Mouse (Mus musculus): Measurements from ENCODE around the gene Alkbh3.

- TF ChIP-seq CTCF (IDR thresholded peaks at IDR 0.05; ENCODE audit: control insufficient read depth, insufficient read depth, insufficient replicate concordance, low read depth, low read length) (no peak), POLR2A (IDR thresholded peaks at IDR 0.05; ENCODE audit: control insufficient read depth, low read depth, low read length) (no peak)
These were observed 65.8 kb downstream of the Alkbh3 start for GRCm38 (mm10) chr2:93944855-93945254.
